Mouse (Mus musculus) hindbrain, embryonic 14.5 days (tissue): ENCODE data around the gene Zfp938. TPM values are rescaled to one million over a fixed set of nuclear protein-coding genes. Genes with fewer than 3 reads are reported as not detected.

Experiments
- ATAC-seq: fragments of 200-750 bp; cut with Nextera tagmentation; 2 replicates; pipeline ENCODE4 v1.8.0; 2017; ENCODE audit warnings: moderate number of reproducible peaks, mild to moderate bottlenecking, moderate TSS enrichment, moderate library complexity; ENCODE audit not compliant: low FRiP score
- DNase-seq: peaks from one replicate; pipeline ENCODE4 v3.0.0-alpha.2; 2015; ENCODE audit warnings: low spot score
- H3K27ac ChIP-seq: fragments of 300-500 bp; sonication (generic); 2 replicates; pipeline ENCODE4 v1.5.1; 2014; ENCODE audit warnings: mild to moderate bottlenecking, moderate library complexity
- H3K27me3 ChIP-seq: fragments of 300-500 bp; sonication (generic); 2 replicates; pipeline ENCODE4 v1.6.1; 2014; ENCODE audit warnings: mild to moderate bottlenecking, low read length, mixed read lengths; ENCODE audit not compliant: control insufficient read depth, insufficient read depth
- H3K36me3 ChIP-seq: fragments of 300-500 bp; sonication (generic); replicated peaks from 2 replicates; pipeline ENCODE4 v1.6.1; 2014; ENCODE audit not compliant: control insufficient read depth, insufficient read depth
- H3K4me1 ChIP-seq: fragments of 300-500 bp; sonication (generic); replicated peaks from 2 replicates; pipeline ENCODE4 v1.6.1; 2014; ENCODE audit warnings: antibody characterized with exemption, low read length, mixed read lengths; ENCODE audit not compliant: control insufficient read depth, insufficient read depth
- H3K4me2 ChIP-seq: fragments of 300-500 bp; sonication (generic); replicated peaks from 2 replicates; pipeline ENCODE4 v1.6.1; 2014; ENCODE audit warnings: mild to moderate bottlenecking, moderate library complexity
- H3K4me3 ChIP-seq: fragments of 300-500 bp; sonication (generic); replicated peaks from 2 replicates; pipeline ENCODE4 v1.5.1; 2014; ENCODE audit warnings: mild to moderate bottlenecking, low read length
- H3K9ac ChIP-seq: fragments of 300-500 bp; sonication (generic); 2 replicates; pipeline ENCODE4 v1.6.1; 2014
- H3K9me3 ChIP-seq: fragments of 300-500 bp; sonication (generic); 2 replicates; pipeline ENCODE4 v1.6.1; 2016; ENCODE audit warnings: low read length; ENCODE audit not compliant: control insufficient read depth
- WGBS: fragments of 180-500 bp; shearing (Covaris S2); extraction: QIAGEN DNeasy Blood & Tissue Kit; methylation state at CpG from one replicate; pipeline ENCODE4 v1.1.7; 2014; 5-methylcytosine and 5-hydroxymethylcytosine counted together
- polyA plus RNA-seq: library from polyadenylated mRNA; unstranded; fragments of >200 nt; fragmentation: Nextera tagmentation; extraction: Ambion mirVana; gene quantifications from 2 replicates; pipeline ENCODE4 v1.2.1, GENCODE M21; 2014

Zfp938 gene
- polyA plus RNA-seq, result 29.9 and 35.0 TPM in 2 replicates

DNA sequence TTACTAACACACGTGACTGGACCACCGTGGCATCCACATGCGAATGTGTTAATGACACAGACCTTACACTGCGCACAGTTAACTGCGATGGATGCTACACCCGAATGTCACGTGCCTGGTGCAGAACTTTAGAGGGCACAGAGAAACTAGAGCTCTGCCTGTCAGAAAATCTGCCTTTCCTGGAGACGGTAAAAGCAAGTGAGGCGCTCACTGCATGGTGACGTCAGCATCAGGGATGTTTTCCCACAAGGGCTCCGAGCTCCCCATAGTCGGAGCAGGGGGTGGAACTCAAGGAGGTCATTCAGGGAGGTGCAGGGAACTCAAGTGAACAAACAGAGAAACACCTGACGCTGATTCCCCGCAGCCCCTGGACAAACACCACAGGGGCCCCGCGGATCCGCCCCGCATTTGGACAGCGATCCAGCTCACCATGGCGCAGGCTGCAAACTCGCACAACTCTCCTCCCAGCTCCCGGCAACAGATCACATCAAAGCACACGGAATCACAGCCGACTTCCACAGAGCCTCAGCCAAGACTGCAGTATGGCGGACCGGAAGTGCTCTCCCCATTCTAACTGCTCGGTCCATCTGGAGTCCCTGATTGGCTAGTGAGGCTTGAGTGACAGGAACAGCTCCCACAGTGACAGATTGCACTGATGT is at the start of gene Zfp938:
Gene Zfp938, minus strand, starts transcription at position 539 of the 659 bp plus-strand sequence.
- H3K27me3 ChIP-seq, result no peaks in the 10 kb centered on the region
- H3K4me2 ChIP-seq, result peak within 1 kb of the TSS; percentile 67
- peak within 1 kb of the TSS; percentile 73 for H3K4me3 ChIP-seq
- H3K27ac ChIP-seq, result peak within 1 kb of the TSS; percentile 85
- peaks cover 26% of the 10 kb centered on the region for H3K9me3 ChIP-seq
- H3K4me1 ChIP-seq, result peaks cover 13% of the 10 kb centered on the region
- ATAC-seq, result peak; percentile 100
- peaks cover 11% of the 10 kb centered on the region for H3K36me3 ChIP-seq
- 4% methylated on average over 27 of the region's 27 CpGs for WGBS
- DNase-seq, result peak; percentile 84
- peak within 1 kb of the TSS; percentile 86 for H3K9ac ChIP-seq

DNA sequence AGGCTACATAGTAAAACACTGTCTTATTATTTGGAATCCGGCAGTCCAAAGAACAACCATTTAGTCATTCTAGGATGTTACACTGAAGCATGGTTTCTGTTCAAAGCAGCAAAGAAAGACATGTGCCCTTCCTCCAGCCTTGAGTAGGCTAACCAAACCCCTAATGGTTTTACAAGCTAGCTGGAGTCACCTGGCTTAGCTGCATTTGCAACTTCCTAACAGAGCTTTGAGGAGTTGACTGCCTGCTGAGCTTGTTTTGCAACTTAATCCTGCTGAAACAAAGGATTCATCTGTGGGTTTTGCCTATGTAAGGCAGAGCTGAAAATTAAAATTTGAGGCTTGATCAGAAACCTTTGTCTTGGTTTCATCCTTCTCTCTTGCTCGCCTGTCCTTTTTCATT is 16.3 kb upstream of the Zfp938 start:
- 89% methylated on average over 2 of the region's 2 CpGs for WGBS
- no peak overlapping the region for H3K27ac ChIP-seq
- no peak overlapping the region for H3K9ac ChIP-seq
- no peaks in the 10 kb centered on the region for H3K36me3 ChIP-seq
- ATAC-seq (no peak), DNase-seq (no peak)
- no peak overlapping the region for H3K4me3 ChIP-seq
- peaks cover 15% of the 10 kb centered on the region; the same call in 1 of the 2 replicates for H3K9me3 ChIP-seq
- no peaks in the 10 kb centered on the region for H3K27me3 ChIP-seq
- H3K4me1 ChIP-seq, result no peaks in the 10 kb centered on the region
- H3K4me2 ChIP-seq, result no peak overlapping the region

DNA sequence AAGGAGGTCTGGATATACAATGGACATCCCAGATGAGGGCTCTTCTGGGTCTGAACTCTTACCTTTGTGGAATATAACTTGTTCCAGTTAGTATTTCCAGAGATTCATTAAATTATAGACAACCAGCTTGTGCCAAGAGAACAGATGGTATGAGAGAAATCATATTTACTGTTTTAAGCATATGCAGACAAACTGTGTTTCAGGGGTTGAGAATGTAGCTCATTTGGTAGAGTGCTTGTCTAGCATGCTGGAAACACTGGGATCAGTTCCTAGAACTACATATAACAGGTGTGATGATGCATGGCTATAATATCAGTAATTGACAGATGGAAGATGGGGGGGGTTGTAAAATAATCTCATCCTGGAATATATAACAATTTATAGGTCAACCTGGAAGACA is 3.9 kb upstream of the Zfp938 start:
- H3K9me3 ChIP-seq, result no peaks in the 10 kb centered on the region
- DNase-seq (no peak), ATAC-seq (no peak)
- H3K4me1 ChIP-seq, result peaks cover 8% of the 10 kb centered on the region
- no peak overlapping the region for H3K9ac ChIP-seq
- H3K36me3 ChIP-seq, result no peaks in the 10 kb centered on the region
- no peaks in the 10 kb centered on the region for H3K27me3 ChIP-seq
- H3K4me3 ChIP-seq, result no peak overlapping the region
- no peak overlapping the region for H3K4me2 ChIP-seq
- H3K27ac ChIP-seq, result no peak overlapping the region

DNA sequence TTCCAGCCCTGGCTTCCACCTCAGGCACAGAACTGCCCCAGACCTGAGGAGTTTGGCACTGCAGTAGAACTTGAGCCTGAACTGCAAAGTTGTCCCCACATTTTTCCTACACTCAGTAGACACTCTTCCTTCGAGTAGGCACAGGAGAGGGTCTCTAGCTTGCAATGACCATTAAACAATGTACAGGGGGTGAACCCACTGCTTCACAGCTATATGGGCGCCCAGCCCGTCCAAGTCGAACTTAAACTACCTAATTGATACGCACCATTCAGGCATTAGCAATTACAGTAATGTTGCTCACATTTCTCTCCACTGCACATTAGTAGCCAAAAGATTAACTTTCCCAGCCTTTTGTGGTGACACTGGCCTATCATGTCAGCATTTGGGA is 315 bp upstream of the Zfp938 start:
- Histone ChIP-seq H3K36me3 (peaks cover 6% of the 10 kb centered on the region), H3K4me1 (peaks cover 13% of the 10 kb centered on the region), H3K27me3 (no peaks in the 10 kb centered on the region), H3K27ac (no peak overlapping the region), H3K4me2 (peak overlapping the region; percentile 67), H3K9ac (peak overlapping the region; percentile 86; the same call in 1 of the 2 replicates), H3K4me3 (peak overlapping the region; percentile 73), H3K9me3 (peaks cover 22% of the 10 kb centered on the region)
- 72% methylated on average over 5 of the region's 5 CpGs for WGBS
- ATAC-seq (no peak; the same call in 1 of the 2 replicates), DNase-seq (no peak)

DNA sequence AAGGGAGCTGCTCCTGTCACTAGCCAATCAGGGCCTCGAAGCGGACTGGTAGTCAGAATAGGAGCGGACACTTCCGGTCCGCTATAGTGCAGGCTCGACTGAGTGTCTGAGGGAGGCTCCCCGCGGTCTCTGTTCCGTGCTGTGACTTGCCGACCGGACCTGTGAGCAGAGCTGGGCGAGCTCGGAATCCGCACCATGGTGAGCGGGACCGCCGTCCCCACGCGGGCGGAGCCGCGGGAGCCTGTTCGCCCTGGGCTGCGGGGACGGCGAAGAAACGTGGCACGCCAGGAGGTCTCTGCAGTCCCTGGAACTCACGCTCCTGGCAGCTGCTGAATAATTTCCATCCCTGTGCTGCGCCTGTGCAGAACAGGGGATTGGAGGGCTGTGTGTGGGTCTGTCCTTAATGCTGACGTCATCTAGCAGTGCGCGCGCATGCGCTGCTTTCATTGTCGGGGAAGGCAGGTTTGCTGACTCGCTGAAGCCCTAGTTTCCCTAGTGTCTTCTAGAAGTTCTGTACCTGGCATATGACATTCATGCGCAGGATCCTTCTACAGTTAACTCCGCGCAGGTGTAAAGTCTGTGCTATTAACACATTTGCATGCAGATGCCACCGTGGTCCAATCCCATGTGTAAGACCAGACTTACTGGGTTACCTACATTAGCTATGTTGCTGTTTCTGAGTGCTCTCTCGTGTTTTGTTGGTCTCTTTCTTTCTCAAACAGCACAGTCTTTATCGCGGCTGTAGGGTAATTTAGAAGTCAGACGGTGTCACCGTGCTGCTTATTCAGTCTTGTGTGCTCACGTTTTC is 62.6 kb downstream of the Zfp938 start:
- Histone ChIP-seq H3K36me3 (no peaks in the 10 kb centered on the region), H3K4me2 (peak overlapping the region; percentile 78), H3K4me1 (peaks cover 5% of the 10 kb centered on the region), H3K27ac (peak overlapping the region; percentile 96), H3K9ac (peak overlapping the region; percentile 82), H3K27me3 (no peaks in the 10 kb centered on the region), H3K4me3 (peak overlapping the region; percentile 71), H3K9me3 (peaks cover 14% of the 10 kb centered on the region)
- WGBS, result 6% methylated on average over 47 of the region's 47 CpGs
- ATAC-seq (peak; percentile 100), DNase-seq (peak; percentile 96)

Other genes starting within 250 kb of the Zfp938 start
- gene Zfp873, start 193.2 kb downstream of the Zfp938 start, polyA plus RNA-seq, result 12.1 and 12.9 TPM in 2 replicates
- gene BC024063, start 157.9 kb downstream of the Zfp938 start, polyA plus RNA-seq, result 9.1 and 9.8 TPM in 2 replicates
- 9.5 and 10.5 TPM in 2 replicates for gene AU041133, start 113.3 kb downstream of the Zfp938 start, polyA plus RNA-seq
- gene 4932415D10Rik, start 75.3 kb upstream of the Zfp938 start, polyA plus RNA-seq, result not detected in 2 replicates
- gene Gm4924, start 113.0 kb upstream of the Zfp938 start, polyA plus RNA-seq, result 12.2 and 13.4 TPM in 2 replicates